Comparison of ENCODE assay signal across 22 mouse cellular contexts in the genomic region with DNA sequence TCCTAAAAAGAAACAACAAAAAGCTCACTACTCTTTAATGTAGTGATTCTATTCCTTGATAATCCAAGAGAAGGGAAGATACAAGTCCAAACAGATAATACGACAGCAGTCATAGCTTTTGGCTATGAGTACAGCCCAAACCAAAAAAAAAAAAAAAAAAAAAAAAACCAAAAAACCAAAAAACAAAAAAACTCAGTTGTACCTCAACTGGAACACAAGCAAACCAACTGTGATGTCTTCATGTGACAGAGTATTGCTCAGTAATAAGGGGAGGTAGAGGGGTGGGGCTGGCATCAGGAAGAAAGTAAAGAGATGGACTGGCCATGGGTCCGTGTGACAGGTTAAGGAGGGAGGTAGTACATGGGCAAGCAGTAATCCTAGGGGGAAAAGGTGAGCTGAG.
"Had no signal": no experiment of that assay in that cellular context is flagged by ENCODE, and none has a peak within 500 bp of the region (broad histone marks: within the 10 kb centered on the region; RNA-seq: fewer than 3 reads in every experiment).

No protein-coding gene starts in this region.

- H3K27ac ChIP-seq: heart, adult 2 months; heart, embryonic 13.5 days; heart, embryonic 15.5 days; hindbrain, embryonic 13.5 days; hindbrain, embryonic 15.5 days; hindbrain, postnatal 0 days; kidney, embryonic 15.5 days; kidney, postnatal 0 days; limb, embryonic 10.5 days; limb, embryonic 12.5 days had no signal

- DNase-seq: gastrocnemius, postnatal 14 days; gastrocnemius, postnatal 36 days; heart, adult 11 months; heart, adult 2 months; heart, postnatal 14 days; heart, postnatal 36 days; kidney, adult 11 months; kidney, adult 2 months; kidney, adult 9 months; kidney, postnatal 14 days; kidney, postnatal 36 days; layer of hippocampus, postnatal 36 days; liver had no signal

- H3K36me3 ChIP-seq: heart, embryonic 13.5 days; heart, embryonic 15.5 days; hindbrain, embryonic 13.5 days; hindbrain, embryonic 15.5 days; kidney, embryonic 15.5 days; limb, embryonic 10.5 days; limb, embryonic 12.5 days had no signal

- H3K27me3 ChIP-seq: heart, embryonic 13.5 days; heart, embryonic 15.5 days; hindbrain, embryonic 13.5 days; hindbrain, embryonic 15.5 days; kidney, embryonic 15.5 days; limb, embryonic 12.5 days had no signal

- H3K4me1 ChIP-seq: heart, embryonic 15.5 days; kidney, embryonic 15.5 days; limb, embryonic 10.5 days; limb, embryonic 12.5 days had no signal

- H3K4me3 ChIP-seq: heart, adult 2 months; heart, embryonic 13.5 days; heart, embryonic 15.5 days; hindbrain, embryonic 13.5 days; hindbrain, embryonic 15.5 days; kidney, embryonic 15.5 days; limb, embryonic 10.5 days; limb, embryonic 12.5 days had no signal
